Mouse (Mus musculus) intestine, embryonic 14.5 days (tissue): ENCODE measurements around the gene Olfr507. TPM values are rescaled to one million over a fixed set of nuclear protein-coding genes. Genes with fewer than 3 reads are reported as not detected.

Experiments
- ATAC-seq: fragments of 200-750 bp; cut with Nextera tagmentation; replicated peaks from 2 replicates; pipeline ENCODE4 v1.8.0; 2017; ENCODE audit warnings: low read depth, moderate number of reproducible peaks, moderate TSS enrichment, moderate library complexity; ENCODE audit not compliant: low FRiP score, low TSS enrichment
- DNase-seq: peaks from one replicate; pipeline ENCODE4 v3.0.0-alpha.2; 2018; ENCODE audit warnings: low spot score
- H3K27ac ChIP-seq: fragments of 300-500 bp; sonication (generic); 2 replicates; pipeline ENCODE4 v1.5.1; 2014; ENCODE audit warnings: low read depth, mild to moderate bottlenecking, control low read depth
- H3K27me3 ChIP-seq: fragments of 300-500 bp; sonication (generic); replicated peaks from 2 replicates; pipeline ENCODE4 v1.6.1; 2014; ENCODE audit warnings: low read length, control low read depth; ENCODE audit not compliant: control insufficient read depth, insufficient read depth
- H3K36me3 ChIP-seq: fragments of 300-500 bp; sonication (generic); 2 replicates; pipeline ENCODE4 v1.6.1; 2014; ENCODE audit warnings: low read length, control low read depth; ENCODE audit not compliant: control insufficient read depth, insufficient read depth
- H3K4me1 ChIP-seq: fragments of 300-500 bp; sonication (generic); replicated peaks from 2 replicates; pipeline ENCODE4 v1.6.1; 2014; ENCODE audit warnings: low read length, control low read depth, mixed read lengths; ENCODE audit not compliant: control insufficient read depth, insufficient read depth
- H3K4me2 ChIP-seq: fragments of 300-500 bp; sonication (generic); 2 replicates; pipeline ENCODE4 v1.6.1; 2014; ENCODE audit warnings: low read length
- H3K4me3 ChIP-seq: fragments of 300-500 bp; sonication (generic); 2 replicates; pipeline ENCODE4 v1.5.1; 2014; ENCODE audit warnings: low read depth, low read length, control low read depth, mixed read lengths
- H3K9ac ChIP-seq: fragments of 300-500 bp; sonication (generic); 2 replicates; pipeline ENCODE4 v1.6.1; 2014; ENCODE audit warnings: mild to moderate bottlenecking, low read length
- H3K9me3 ChIP-seq: fragments of 300-500 bp; sonication (generic); 2 replicates; pipeline ENCODE4 v1.6.1; 2016; ENCODE audit warnings: low read length, control low read depth; ENCODE audit not compliant: control insufficient read depth
- WGBS: fragments of 180-500 bp; shearing (Covaris S2); extraction: QIAGEN DNeasy Blood & Tissue Kit; methylation state at CpG from one replicate; pipeline ENCODE4 v1.1.7; 2014; 5-methylcytosine and 5-hydroxymethylcytosine counted together
- polyA plus RNA-seq: library from polyadenylated mRNA; unstranded; fragments of >200 nt; fragmentation: Nextera tagmentation; extraction: Ambion mirVana; gene quantifications from 2 replicates; pipeline ENCODE4 v1.2.1, GENCODE M21; 2014

Gene Olfr507
- polyA plus RNA-seq, 1 experiment from 2014 or later = not detected

- Histone ChIP-seq H3K4me2 (no peak within 1 kb of the TSS), H3K9ac (no peak within 1 kb of the TSS), H3K4me3 (no peak within 1 kb of the TSS), H3K4me1 (no peaks in the 10 kb centered on the region), H3K9me3 (no peaks in the 10 kb centered on the region), H3K27me3 (no peaks in the 10 kb centered on the region), H3K27ac (no peak within 1 kb of the TSS), H3K36me3 (no peaks in the 10 kb centered on the region)
- 92% methylated on average over 1 of the region's 1 CpGs for WGBS
- ATAC-seq (no peak), DNase-seq (no peak)
Measured at GRCm38 (mm10) chr7:108666118-108666517, 44.5 kb downstream of the Olfr507 start, which contains the start of gene Olfr510. Olfr510 (plus strand) TSS chr7:108666418.

DNA sequence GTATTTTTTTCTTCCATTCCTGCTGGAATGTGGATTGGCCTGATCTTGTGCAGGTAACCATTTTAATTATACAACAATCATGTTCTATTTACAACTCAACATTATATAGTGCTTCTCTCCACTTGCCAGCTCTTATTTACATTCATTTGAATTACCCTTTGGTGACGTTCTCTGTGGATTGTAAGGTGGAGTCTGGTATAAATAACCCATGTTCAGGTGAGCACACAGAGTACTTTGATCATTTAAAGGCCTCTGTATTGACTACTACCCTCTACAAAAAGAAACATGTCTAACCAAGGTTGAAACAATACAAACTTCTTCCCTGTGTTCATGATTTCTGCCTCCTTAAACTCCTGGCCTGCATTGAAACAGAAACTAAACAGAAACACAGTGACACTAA, 49.4 kb downstream of the Olfr507 start:
- Histone ChIP-seq H3K4me2 (no peak overlapping the region), H3K9ac (no peak overlapping the region), H3K27ac (no peak overlapping the region), H3K36me3 (no peaks in the 10 kb centered on the region), H3K9me3 (no peaks in the 10 kb centered on the region), H3K4me3 (no peak overlapping the region), H3K27me3 (no peaks in the 10 kb centered on the region), H3K4me1 (no peaks in the 10 kb centered on the region)
- DNase-seq (no peak), ATAC-seq (no peak)
- 62% methylated on average over 1 of the region's 1 CpGs for WGBS

Other genes with a start within 250 kb of the Olfr507 start
- not detected in 2 replicates for gene Olfr495, start 228.6 kb upstream of the Olfr507 start, polyA plus RNA-seq
- not detected in 2 replicates for gene Olfr497, start 201.4 kb upstream of the Olfr507 start, polyA plus RNA-seq
- not detected in 2 replicates for gene Olfr498, start 156.5 kb upstream of the Olfr507 start, polyA plus RNA-seq
- not detected in 2 replicates for gene Olfr502, start 96.7 kb upstream of the Olfr507 start, polyA plus RNA-seq
- not detected in 2 replicates for gene Olfr503, start 77.3 kb upstream of the Olfr507 start, polyA plus RNA-seq
- not detected in 2 replicates for gene Olfr504, start 56.0 kb upstream of the Olfr507 start, polyA plus RNA-seq
- 0.05 TPM in 1 of 2 replicates, not detected in the other for gene Olfr506, start 11.0 kb upstream of the Olfr507 start, polyA plus RNA-seq
- not detected in 2 replicates for gene Olfr508, start 8.2 kb downstream of the Olfr507 start, polyA plus RNA-seq
- gene Olfr509, start 30.1 kb downstream of the Olfr507 start, polyA plus RNA-seq = not detected in 2 replicates
- gene Olfr510, start 44.6 kb downstream of the Olfr507 start, polyA plus RNA-seq = not detected in 2 replicates
- gene Olfr512, start 91.5 kb downstream of the Olfr507 start, polyA plus RNA-seq = not detected in 2 replicates
- gene Olfr513, start 129.2 kb downstream of the Olfr507 start, polyA plus RNA-seq = not detected in 2 replicates
- gene Olfr514, start 204.2 kb downstream of the Olfr507 start, polyA plus RNA-seq = not detected in 2 replicates
- gene Olfr516, start 228.7 kb downstream of the Olfr507 start, polyA plus RNA-seq = not detected in 2 replicates